Mouse (Mus musculus): ENCODE measurements around the gene Usp6nl. TPM values are rescaled to one million over a fixed set of nuclear protein-coding genes. Genes with fewer than 3 reads are reported as not detected.

Gene Usp6nl
- polyA plus RNA-seq, 1 experiment: 1.9 TPM

- Histone ChIP-seq H3K9me3 (no peaks in the 10 kb centered on the region), H3K4me3 (replicated peaks) (no peak overlapping the region), H3K4me1 (peaks cover 56% of the 10 kb centered on the region), H3K36me3 (replicated peaks; ENCODE audit: low read length) (no peaks in the 10 kb centered on the region), H3K27me3 (replicated peaks) (no peaks in the 10 kb centered on the region)
- TF ChIP-seq FLI1 (IDR thresholded peaks at IDR 0.05; ENCODE audit: low read length): no peak
- TF ChIP-seq GATA1 (IDR thresholded peaks at IDR 0.05; ENCODE audit: borderline replicate concordance, low read length): no peak
These were observed 8.3 kb downstream of the Usp6nl start for GRCm38 (mm10) chr2:6330756-6331155.

DNA sequence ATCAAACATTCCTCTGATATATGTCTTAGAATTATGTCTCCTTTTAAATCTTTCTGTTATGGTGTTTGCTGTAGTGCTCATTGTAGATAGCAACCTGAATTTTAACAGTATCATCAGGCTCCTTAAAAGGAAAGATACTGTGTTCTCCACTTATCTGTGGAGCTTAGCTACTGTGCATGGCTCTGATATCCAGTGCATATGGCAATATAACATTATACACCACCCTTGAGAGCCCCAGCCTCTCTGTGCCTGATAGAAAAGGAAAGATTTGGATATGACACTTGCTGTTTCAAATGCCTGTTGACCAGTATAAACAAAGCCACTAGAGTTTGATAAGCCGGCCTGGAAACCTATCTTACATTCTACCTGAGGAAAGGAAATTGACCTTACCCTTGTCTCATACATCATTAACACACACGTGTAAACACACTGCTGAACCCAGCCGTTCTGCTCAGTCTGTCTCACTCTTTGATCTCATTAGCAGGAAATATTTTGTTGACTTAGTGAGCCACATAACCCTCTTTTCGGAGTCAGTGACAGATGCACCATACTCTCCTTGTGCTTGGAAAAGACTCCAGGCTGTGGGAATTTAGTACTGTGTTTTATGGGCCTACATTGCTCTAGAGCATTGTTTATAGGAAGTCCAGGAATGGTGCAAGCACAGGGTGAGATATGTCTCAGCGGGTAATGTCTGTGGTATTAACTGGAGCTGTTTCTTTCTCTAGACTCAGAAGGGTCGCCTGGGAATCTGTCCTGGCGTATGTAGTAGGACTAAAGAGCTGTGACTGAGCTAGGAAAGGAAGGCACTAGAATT lies 9.1 kb downstream of the Usp6nl start:
- no peaks in the 10 kb centered on the region for H3K36me3 ChIP-seq (replicated peaks; ENCODE audit: low read length)
- TF ChIP-seq GATA1 (IDR thresholded peaks at IDR 0.05; ENCODE audit: borderline replicate concordance, low read length) (no peak), FLI1 (IDR thresholded peaks at IDR 0.05; ENCODE audit: low read length) (no peak)
- no peak overlapping the region for H3K4me3 ChIP-seq (replicated peaks)
- no peaks in the 10 kb centered on the region for H3K27me3 ChIP-seq (replicated peaks)
- peaks cover 63% of the 10 kb centered on the region for H3K4me1 ChIP-seq
- no peaks in the 10 kb centered on the region for H3K9me3 ChIP-seq

DNA sequence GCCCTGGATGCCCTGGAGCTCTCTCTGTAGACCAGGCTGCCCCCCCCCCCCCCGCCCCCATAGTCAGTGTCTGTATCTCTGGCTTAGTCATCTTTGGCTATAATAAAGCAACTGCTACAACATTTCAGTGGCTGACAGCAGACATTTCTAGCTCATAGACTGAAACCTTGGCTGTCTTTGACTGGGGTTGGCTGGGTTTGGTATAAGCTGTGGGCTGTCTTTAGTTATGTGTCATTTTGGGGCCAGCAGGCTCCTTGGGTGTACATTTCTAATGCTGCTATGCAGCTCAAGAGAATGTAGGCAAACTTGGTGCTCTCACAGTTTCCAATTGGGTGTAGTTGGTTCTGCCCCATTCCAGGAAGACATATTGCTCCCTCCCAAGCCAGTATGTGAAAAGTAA lies 11.1 kb downstream of the Usp6nl start:
- H3K36me3 ChIP-seq (replicated peaks; ENCODE audit: low read length): no peaks in the 10 kb centered on the region
- no peak overlapping the region for H3K4me3 ChIP-seq (replicated peaks)
- H3K9me3 ChIP-seq: no peaks in the 10 kb centered on the region
- H3K27me3 ChIP-seq (replicated peaks): no peaks in the 10 kb centered on the region
- no peak for TF ChIP-seq GATA1 (IDR thresholded peaks at IDR 0.05; ENCODE audit: borderline replicate concordance, low read length)
- TF ChIP-seq FLI1 (IDR thresholded peaks at IDR 0.05; ENCODE audit: low read length): no peak
- H3K4me1 ChIP-seq: peaks cover 83% of the 10 kb centered on the region

DNA sequence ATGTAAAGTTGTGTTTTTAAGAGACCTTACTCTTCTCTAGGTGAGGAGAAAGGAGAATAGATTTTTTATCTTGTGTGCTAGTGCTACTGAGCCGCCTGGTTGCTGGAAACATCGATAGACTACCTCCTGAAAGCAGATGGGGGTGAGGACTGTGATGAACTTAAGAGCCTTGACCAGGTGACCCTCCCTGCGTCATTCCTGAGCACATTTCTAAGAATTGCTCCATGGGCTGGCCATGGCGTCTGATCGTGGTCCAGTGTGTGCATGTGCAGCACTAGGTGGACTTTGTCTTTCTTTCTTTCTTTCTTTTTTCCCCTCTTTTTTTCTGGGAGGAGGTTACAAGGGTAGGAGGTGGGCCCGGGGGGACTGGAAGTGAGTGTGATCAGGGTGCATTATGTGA lies 11.5 kb downstream of the Usp6nl start:
- Histone ChIP-seq H3K4me3 (replicated peaks) (no peak overlapping the region), H3K4me1 (peaks cover 88% of the 10 kb centered on the region), H3K27me3 (replicated peaks) (no peaks in the 10 kb centered on the region), H3K9me3 (no peaks in the 10 kb centered on the region), H3K36me3 (replicated peaks; ENCODE audit: low read length) (no peaks in the 10 kb centered on the region)
- TF ChIP-seq GATA1 (IDR thresholded peaks at IDR 0.05; ENCODE audit: borderline replicate concordance, low read length) (no peak), FLI1 (IDR thresholded peaks at IDR 0.05; ENCODE audit: low read length) (no peak)

GRCm38 (mm10) chr2:6335032-6335735 lies 12.7 kb downstream of the Usp6nl start:
- Histone ChIP-seq H3K9me3 (no peaks in the 10 kb centered on the region), H3K27me3 (replicated peaks) (no peaks in the 10 kb centered on the region), H3K4me3 (replicated peaks) (no peak overlapping the region), H3K4me1 (peaks cover 93% of the 10 kb centered on the region), H3K36me3 (replicated peaks; ENCODE audit: low read length) (peaks cover 2% of the 10 kb centered on the region)
- no peak for TF ChIP-seq GATA1 (IDR thresholded peaks at IDR 0.05; ENCODE audit: borderline replicate concordance, low read length)
- TF ChIP-seq FLI1 (IDR thresholded peaks at IDR 0.05; ENCODE audit: low read length): no peak

- H3K27me3 ChIP-seq (replicated peaks): no peaks in the 10 kb centered on the region
- H3K9me3 ChIP-seq: no peaks in the 10 kb centered on the region
- H3K4me3 ChIP-seq (replicated peaks): no peak overlapping the region
- H3K36me3 ChIP-seq (replicated peaks; ENCODE audit: low read length): peaks cover 2% of the 10 kb centered on the region
- TF ChIP-seq FLI1 (IDR thresholded peaks at IDR 0.05; ENCODE audit: low read length): no peak
- no peak for TF ChIP-seq GATA1 (IDR thresholded peaks at IDR 0.05; ENCODE audit: borderline replicate concordance, low read length)
- peaks cover 94% of the 10 kb centered on the region for H3K4me1 ChIP-seq
These were observed 13.5 kb downstream of the Usp6nl start for GRCm38 (mm10) chr2:6336013-6336412.

- Histone ChIP-seq H3K9me3 (no peaks in the 10 kb centered on the region), H3K4me3 (replicated peaks) (no peak overlapping the region), H3K4me1 (peaks cover 92% of the 10 kb centered on the region), H3K36me3 (replicated peaks; ENCODE audit: low read length) (peaks cover 5% of the 10 kb centered on the region), H3K27me3 (replicated peaks) (no peaks in the 10 kb centered on the region)
- no peak for TF ChIP-seq GATA1 (IDR thresholded peaks at IDR 0.05; ENCODE audit: borderline replicate concordance, low read length)
- no peak for TF ChIP-seq FLI1 (IDR thresholded peaks at IDR 0.05; ENCODE audit: low read length)
These were observed 14.2 kb downstream of the Usp6nl start for GRCm38 (mm10) chr2:6336649-6337048.

- no peak overlapping the region for H3K4me3 ChIP-seq (replicated peaks)
- TF ChIP-seq FLI1 (IDR thresholded peaks at IDR 0.05; ENCODE audit: low read length) (no peak), GATA1 (IDR thresholded peaks at IDR 0.05; ENCODE audit: borderline replicate concordance, low read length) (no peak)
- H3K27me3 ChIP-seq (replicated peaks): no peaks in the 10 kb centered on the region
- H3K36me3 ChIP-seq (replicated peaks; ENCODE audit: low read length): peaks cover 6% of the 10 kb centered on the region
- peaks cover 90% of the 10 kb centered on the region for H3K4me1 ChIP-seq
- H3K9me3 ChIP-seq: no peaks in the 10 kb centered on the region
These were observed 15.0 kb downstream of the Usp6nl start for GRCm38 (mm10) chr2:6337436-6337835.

DNA sequence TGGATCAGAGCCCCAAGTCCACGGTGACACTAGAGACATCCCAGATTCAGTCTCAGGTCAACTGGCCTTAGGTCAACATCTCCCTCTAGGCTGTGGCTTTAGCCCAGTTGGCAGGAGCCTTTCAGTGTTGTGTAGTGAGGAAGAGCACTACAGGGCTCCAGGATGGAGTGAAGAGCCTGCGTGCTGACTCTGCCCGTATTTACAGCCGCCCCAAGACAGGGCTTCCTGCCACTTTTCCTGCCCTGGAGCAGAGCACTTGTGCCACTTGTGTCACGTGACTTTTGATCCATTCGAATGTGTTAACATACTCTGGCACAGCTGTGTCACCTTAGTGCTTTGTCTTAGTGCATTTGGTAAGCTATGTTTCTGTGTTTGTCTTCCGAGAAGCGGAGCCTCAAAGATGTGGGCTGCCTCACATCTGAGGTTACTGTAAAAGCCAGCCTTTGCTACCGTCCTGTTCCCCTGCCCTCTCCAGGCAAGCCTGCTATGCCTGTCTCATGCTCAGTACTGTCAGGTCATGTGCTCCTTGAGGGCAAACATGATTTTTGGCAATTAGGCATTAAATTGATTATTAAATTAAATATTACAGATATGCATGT lies 15.7 kb downstream of the Usp6nl start:
- Histone ChIP-seq H3K9me3 (no peaks in the 10 kb centered on the region), H3K4me3 (replicated peaks) (peak overlapping the region; percentile 52), H3K4me1 (peaks cover 90% of the 10 kb centered on the region), H3K36me3 (replicated peaks; ENCODE audit: low read length) (peaks cover 10% of the 10 kb centered on the region), H3K27me3 (replicated peaks) (no peaks in the 10 kb centered on the region)
- TF ChIP-seq GATA1 (IDR thresholded peaks at IDR 0.05; ENCODE audit: borderline replicate concordance, low read length): no peak
- no peak for TF ChIP-seq FLI1 (IDR thresholded peaks at IDR 0.05; ENCODE audit: low read length)

- H3K4me1 ChIP-seq: peaks cover 74% of the 10 kb centered on the region
- peak overlapping the region; percentile 12 for H3K4me3 ChIP-seq (replicated peaks)
- H3K36me3 ChIP-seq (replicated peaks; ENCODE audit: low read length): peaks cover 13% of the 10 kb centered on the region
- no peaks in the 10 kb centered on the region for H3K9me3 ChIP-seq
- no peak for TF ChIP-seq FLI1 (IDR thresholded peaks at IDR 0.05; ENCODE audit: low read length)
- TF ChIP-seq GATA1 (IDR thresholded peaks at IDR 0.05; ENCODE audit: borderline replicate concordance, low read length): no peak
- H3K27me3 ChIP-seq (replicated peaks): no peaks in the 10 kb centered on the region
These were observed 18.0 kb downstream of the Usp6nl start for GRCm38 (mm10) chr2:6340439-6340838.
